Mouse (Mus musculus) stomach, postnatal 0 days (tissue): Measurements from ENCODE around the gene Susd3. TPM values are rescaled to one million over a fixed set of nuclear protein-coding genes. Genes with fewer than 3 reads are reported as not detected.

Source experiments
- ATAC-seq: fragments of 200-750 bp; cut with Nextera tagmentation; 2 replicates; pipeline ENCODE4 v1.8.0; 2017; ENCODE audit not compliant: low FRiP score, low TSS enrichment
- DNase-seq: peaks from one replicate; pipeline ENCODE4 v3.0.0-alpha.2; 2016; ENCODE audit warnings: low spot score
- H3K27ac ChIP-seq: fragments of 300-500 bp; sonication (generic); replicated peaks from 2 replicates; pipeline ENCODE4 v1.5.1; 2014; ENCODE audit warnings: mild to moderate bottlenecking, control low read depth
- H3K27me3 ChIP-seq: fragments of 300-500 bp; sonication (generic); 2 replicates; pipeline ENCODE4 v1.6.1; 2014; ENCODE audit warnings: low read length; ENCODE audit not compliant: control insufficient read depth, insufficient read depth
- H3K36me3 ChIP-seq: fragments of 300-500 bp; sonication (generic); 2 replicates; pipeline ENCODE4 v1.6.1; 2014; ENCODE audit warnings: low read length, mixed read lengths; ENCODE audit not compliant: control insufficient read depth, insufficient read depth
- H3K4me1 ChIP-seq: fragments of 300-500 bp; sonication (generic); replicated peaks from 2 replicates; pipeline ENCODE4 v1.6.1; 2014; ENCODE audit warnings: antibody characterized with exemption; ENCODE audit not compliant: control insufficient read depth, insufficient read depth
- H3K4me2 ChIP-seq: fragments of 300-500 bp; sonication (generic); replicated peaks from 2 replicates; pipeline ENCODE4 v1.6.1; 2014; ENCODE audit warnings: low read depth, mild to moderate bottlenecking, control low read depth, moderate library complexity
- H3K4me3 ChIP-seq: fragments of 300-500 bp; sonication (generic); 2 replicates; pipeline ENCODE4 v1.5.1; 2014; ENCODE audit warnings: low read depth, low read length, control low read depth
- H3K9ac ChIP-seq: fragments of 300-500 bp; sonication (generic); 2 replicates; pipeline ENCODE4 v1.6.1; 2014; ENCODE audit warnings: mild to moderate bottlenecking, low read length, control low read depth, mixed read lengths
- H3K9me3 ChIP-seq: fragments of 300-500 bp; sonication (generic); 2 replicates; pipeline ENCODE4 v1.6.1; 2016; ENCODE audit warnings: low read length; ENCODE audit not compliant: control insufficient read depth
- CTCF ChIP-seq: IDR thresholded peaks from 2 replicates; pipeline ENCODE4 v1.5.1; 2016; ENCODE audit warnings: antibody characterized with exemption, low read depth, mild to moderate bottlenecking, moderate library complexity
- EP300 ChIP-seq: optimal IDR thresholded peaks from 2 replicates; pipeline ENCODE3; 2016; ENCODE audit warnings: antibody characterized with exemption
- WGBS: fragments of 180-500 bp; shearing (Covaris S2); extraction: QIAGEN DNeasy Blood & Tissue Kit; methylation state at CpG from one replicate; pipeline ENCODE4 v1.1.7; 2014; 5-methylcytosine and 5-hydroxymethylcytosine counted together
- polyA plus RNA-seq: library from polyadenylated mRNA; unstranded; fragments of >200 nt; fragmentation: Nextera tagmentation; extraction: Ambion mirVana; gene quantifications from 2 replicates; pipeline ENCODE4 v1.2.1, GENCODE M21; 2015

Susd3 gene
- polyA plus RNA-seq, 1 experiment from 2014 or later = 1.2 TPM

GRCm38 (mm10) chr13:49202556-49202955 lies 46.0 kb downstream of the Susd3 start:
- TF ChIP-seq CTCF (no peak), EP300 (no peak)
- 93% methylated on average over 7 of the region's 7 CpGs for WGBS
- Histone ChIP-seq H3K4me1 (no peaks in the 10 kb centered on the region), H3K4me2 (no peak overlapping the region), H3K9me3 (no peaks in the 10 kb centered on the region), H3K27me3 (no peaks in the 10 kb centered on the region), H3K27ac (no peak overlapping the region), H3K9ac (no peak overlapping the region), H3K4me3 (no peak overlapping the region), H3K36me3 (peaks cover 12% of the 10 kb centered on the region; the same call in 1 of the 2 replicates)
- ATAC-seq (no peak), DNase-seq (no peak)

- H3K36me3 ChIP-seq = peaks cover 9% of the 10 kb centered on the region; the same call in 1 of the 2 replicates
- no peaks in the 10 kb centered on the region for H3K27me3 ChIP-seq
- DNase-seq (no peak), ATAC-seq (no peak)
- no peaks in the 10 kb centered on the region for H3K4me1 ChIP-seq
- no peak overlapping the region for H3K4me2 ChIP-seq
- H3K9me3 ChIP-seq = no peaks in the 10 kb centered on the region
- no peak for TF ChIP-seq EP300
- no peak for TF ChIP-seq CTCF
- H3K4me3 ChIP-seq = no peak overlapping the region
- 75% methylated on average over 13 of the region's 13 CpGs for WGBS
- no peak overlapping the region for H3K9ac ChIP-seq
- no peak overlapping the region for H3K27ac ChIP-seq
Observed at GRCm38 (mm10) chr13:49200688-49201087, 47.8 kb downstream of the Susd3 start.

- ATAC-seq = no peak
- peaks cover 12% of the 10 kb centered on the region for H3K36me3 ChIP-seq
Observed at GRCm38 (mm10) chr13:49199891-49200290, 48.6 kb downstream of the Susd3 start.

GRCm38 (mm10) chr13:49198734-49199133 lies 49.8 kb downstream of the Susd3 start:
- no peaks in the 10 kb centered on the region for H3K4me1 ChIP-seq
- H3K27me3 ChIP-seq = no peaks in the 10 kb centered on the region
- no peaks in the 10 kb centered on the region for H3K9me3 ChIP-seq
- ATAC-seq (no peak), DNase-seq (no peak)
- no peak overlapping the region for H3K27ac ChIP-seq
- no peak overlapping the region for H3K4me2 ChIP-seq
- 94% methylated on average over 9 of the region's 9 CpGs for WGBS
- TF ChIP-seq EP300 = no peak
- TF ChIP-seq CTCF = no peak
- no peak overlapping the region for H3K4me3 ChIP-seq
- H3K9ac ChIP-seq = no peak overlapping the region
- H3K36me3 ChIP-seq = peaks cover 12% of the 10 kb centered on the region

More at GRCm38 (mm10) chr13:49199891-49200290, 48.6 kb downstream of the Susd3 start:
- Histone ChIP-seq H3K9me3 (no peaks in the 10 kb centered on the region), H3K27ac (no peak overlapping the region), H3K4me3 (no peak overlapping the region), H3K9ac (no peak overlapping the region), H3K4me1 (no peaks in the 10 kb centered on the region), H3K4me2 (no peak overlapping the region), H3K27me3 (no peaks in the 10 kb centered on the region)
- WGBS = 93% methylated on average over 7 of the region's 7 CpGs
- no peak for TF ChIP-seq CTCF
- no peak for TF ChIP-seq EP300
- DNase-seq = no peak

GRCm38 (mm10) chr13:49196766-49197165 lies 51.7 kb downstream of the Susd3 start:
- Histone ChIP-seq H3K4me1 (no peaks in the 10 kb centered on the region), H3K4me2 (no peak overlapping the region), H3K4me3 (no peak overlapping the region), H3K9me3 (no peaks in the 10 kb centered on the region), H3K9ac (no peak overlapping the region), H3K36me3 (peaks cover 12% of the 10 kb centered on the region), H3K27ac (no peak overlapping the region), H3K27me3 (no peaks in the 10 kb centered on the region)
- TF ChIP-seq CTCF (no peak), EP300 (no peak)
- DNase-seq (no peak), ATAC-seq (no peak)
- WGBS = 69% methylated on average over 6 of the region's 6 CpGs

GRCm38 (mm10) chr13:49196211-49196610 lies 52.3 kb downstream of the Susd3 start:
- ATAC-seq = no peak
- Histone ChIP-seq H3K4me3 (no peak overlapping the region), H3K9ac (no peak overlapping the region), H3K27ac (no peak overlapping the region), H3K36me3 (peaks cover 12% of the 10 kb centered on the region), H3K27me3 (no peaks in the 10 kb centered on the region), H3K4me2 (no peak overlapping the region), H3K9me3 (no peaks in the 10 kb centered on the region), H3K4me1 (no peaks in the 10 kb centered on the region)
- WGBS = 81% methylated on average over 5 of the region's 5 CpGs
- TF ChIP-seq EP300 (no peak), CTCF (no peak)
- DNase-seq = no peak
